Mouse (Mus musculus) right cerebral cortex, postnatal 25 days (tissue): Measurements from ENCODE around the gene Tfap4.

Source experiments
- DNase-seq: peaks from one replicate; pipeline ENCODE4 v3.0.0; 2022

The Tfap4 gene

DNA sequence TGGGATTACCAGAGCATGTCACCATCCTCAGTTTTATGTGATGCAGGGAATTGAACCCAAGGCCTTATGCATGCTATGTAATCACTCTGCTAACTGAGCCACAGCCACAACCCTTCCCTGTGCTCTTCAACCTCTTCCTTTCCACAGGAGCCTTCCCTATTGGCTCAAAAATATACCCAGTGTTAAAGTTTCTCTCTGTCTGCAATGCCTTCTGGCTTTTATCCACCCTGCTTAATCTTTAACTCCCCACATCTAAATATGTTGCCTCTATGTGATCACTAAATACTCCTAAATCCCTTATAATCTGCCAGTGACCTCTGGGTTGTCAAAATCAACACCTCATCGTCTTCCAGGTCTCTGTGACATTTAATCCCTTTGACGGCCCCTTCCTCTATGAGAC is 41.7 kb downstream of the Tfap4 start:
- no peak for DNase-seq

DNA sequence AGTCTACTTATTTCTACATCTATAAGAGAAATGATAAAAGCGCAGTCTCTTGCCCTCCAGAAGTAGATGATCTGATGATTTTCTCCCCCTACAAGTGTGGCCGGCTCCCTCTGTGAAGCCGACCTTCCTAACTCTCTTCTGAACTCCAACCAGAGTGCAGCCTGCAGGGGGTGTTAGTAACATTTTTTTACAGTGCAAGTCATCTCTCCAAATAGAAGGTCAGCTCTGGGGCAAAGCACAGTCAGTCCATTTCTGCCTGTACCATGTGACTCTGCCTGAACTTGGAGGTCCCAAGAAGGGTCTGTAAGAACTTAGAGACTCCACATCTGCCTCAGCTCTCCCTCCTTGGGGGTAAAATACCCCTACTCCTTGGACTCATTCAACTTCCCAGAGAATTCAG is 45.3 kb downstream of the Tfap4 start:
- DNase-seq, result no peak

DNA sequence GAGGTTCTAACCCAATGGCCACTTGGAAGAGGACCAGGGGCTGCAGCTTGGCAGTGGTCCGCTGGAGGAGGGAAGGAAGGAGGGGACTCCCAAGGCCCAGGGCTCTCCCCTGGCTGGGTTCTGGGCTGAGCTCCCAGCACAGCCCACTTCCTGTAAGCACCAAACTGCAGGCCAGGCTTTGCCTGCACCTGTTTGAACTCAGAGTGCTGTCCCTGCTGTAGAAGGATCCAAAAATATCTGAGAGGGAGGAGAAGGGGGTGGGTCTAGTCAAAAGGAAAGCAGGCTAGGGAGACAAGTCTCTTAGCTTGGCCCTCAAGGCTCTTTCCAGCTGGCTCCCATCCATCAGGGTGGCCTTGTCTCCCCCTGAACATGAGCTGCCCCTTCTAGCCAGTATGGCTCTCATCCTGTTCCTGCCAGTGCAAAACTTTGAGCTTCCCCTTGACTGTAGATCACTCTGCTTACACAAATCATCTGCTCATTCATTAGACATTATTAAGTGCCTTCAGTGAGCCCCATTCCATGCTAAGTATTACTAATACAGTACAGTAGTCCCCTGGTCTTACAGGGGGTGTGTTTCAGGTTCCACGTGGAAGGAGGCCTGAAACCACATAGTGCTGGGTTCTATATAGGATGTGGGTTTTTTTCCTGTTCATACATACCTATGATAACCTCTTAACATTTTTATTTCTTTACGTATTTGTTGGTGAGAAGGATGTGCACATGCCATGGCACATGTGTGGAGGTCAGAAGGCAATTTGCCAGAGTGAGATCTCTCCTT is 46.8 kb downstream of the Tfap4 start:
- peak; percentile 11 for DNase-seq

GRCm38 (mm10) chr16:4511371-4511770 is 48.3 kb downstream of the Tfap4 start:
- DNase-seq, result no peak

- DNase-seq, result no peak
Observed at GRCm38 (mm10) chr16:4506181-4506580, 53.5 kb downstream of the Tfap4 start.

- DNase-seq, result no peak
Observed at GRCm38 (mm10) chr16:4503495-4503894, 56.2 kb downstream of the Tfap4 start.

DNA sequence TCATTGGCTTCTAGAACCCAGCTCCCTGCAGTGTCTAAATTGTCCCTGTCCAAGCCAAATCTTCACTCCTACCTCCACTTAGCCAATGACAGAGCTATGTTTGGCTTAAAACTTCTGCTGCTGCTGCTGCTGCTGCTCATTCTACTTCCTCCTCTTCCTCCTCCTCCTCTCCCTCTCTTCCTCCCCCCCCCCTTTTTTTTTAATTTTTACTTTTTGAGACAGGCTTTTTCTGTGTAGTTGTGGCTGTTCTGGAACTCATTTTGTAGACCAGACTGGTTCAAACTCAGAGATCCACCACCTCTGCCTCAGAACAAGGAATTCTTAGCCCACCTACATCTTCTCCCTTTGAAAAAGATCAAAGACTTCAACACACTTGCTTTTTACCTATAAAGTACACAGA is 57.1 kb downstream of the Tfap4 start:
- no peak for DNase-seq

GRCm38 (mm10) chr16:4501703-4502102 is 58.0 kb downstream of the Tfap4 start:
- DNase-seq, result no peak

GRCm38 (mm10) chr16:4500598-4501385 is 58.9 kb downstream of the Tfap4 start:
- peak; percentile 12 for DNase-seq

DNA sequence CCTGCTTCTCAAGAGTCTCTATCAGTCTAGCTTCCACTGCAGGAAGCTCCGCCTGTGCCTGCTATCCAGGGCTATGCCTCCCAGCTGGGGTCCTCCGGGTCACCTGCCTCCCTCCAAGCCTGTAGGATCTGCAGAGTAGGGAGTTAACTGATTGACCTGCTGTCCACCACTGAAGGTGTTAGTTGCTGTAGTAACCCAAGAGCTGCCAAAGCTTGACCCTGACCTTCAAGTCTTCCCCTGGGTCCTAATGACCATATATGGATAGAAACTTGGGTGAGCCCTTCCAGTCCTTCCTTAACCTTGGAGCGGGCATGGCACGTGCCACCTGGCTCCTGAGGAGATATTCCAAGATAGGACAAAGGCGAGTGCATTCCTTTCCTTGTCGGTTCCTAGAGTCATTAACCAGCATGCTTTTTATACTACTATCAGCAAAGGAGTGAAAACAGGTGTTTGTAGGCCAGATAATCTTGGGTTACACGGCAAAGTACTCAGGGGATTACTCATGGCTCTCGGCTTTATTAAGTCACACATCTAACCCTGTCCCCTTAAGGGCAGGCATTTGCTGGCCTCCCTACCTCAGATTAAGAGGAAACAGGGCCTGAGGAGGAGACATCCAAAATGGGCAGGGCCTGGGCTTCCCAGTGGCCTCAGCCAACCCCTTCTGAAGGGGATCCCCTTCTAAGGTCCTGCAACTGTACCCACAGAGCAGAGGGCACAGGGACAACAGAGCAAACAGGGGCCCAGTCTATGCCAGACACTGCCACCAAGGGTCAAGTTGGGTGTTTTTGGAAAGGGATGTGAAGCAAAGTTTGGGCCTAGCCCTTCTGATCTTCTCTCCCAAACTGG is 61.7 kb downstream of the Tfap4 start:
- no peak for DNase-seq

GRCm38 (mm10) chr16:4496470-4496869 is 63.2 kb downstream of the Tfap4 start:
- DNase-seq, result no peak

- no peak for DNase-seq
Observed at GRCm38 (mm10) chr16:4495861-4496260, 63.8 kb downstream of the Tfap4 start.
